Mouse (Mus musculus) testis, adult 2 months (tissue): ENCODE results near the gene Gm20458.

Source experiments
- CTCF ChIP-seq: fragments of 200-500 bp; IDR thresholded peaks from 2 replicates; pipeline ENCODE4 v1.5.1; 2012; ENCODE audit warnings: low read depth, mild to moderate bottlenecking, inconsistent platforms, low read length, moderate library complexity; ENCODE audit not compliant: control insufficient read depth, insufficient read depth, insufficient replicate concordance
- POLR2A ChIP-seq: fragments of 200-500 bp; IDR thresholded peaks from 2 replicates; pipeline ENCODE4 v1.6.1; 2012; ENCODE audit warnings: low read depth, mild to moderate bottlenecking, inconsistent platforms, low read length, moderate library complexity; ENCODE audit not compliant: control insufficient read depth

DNA sequence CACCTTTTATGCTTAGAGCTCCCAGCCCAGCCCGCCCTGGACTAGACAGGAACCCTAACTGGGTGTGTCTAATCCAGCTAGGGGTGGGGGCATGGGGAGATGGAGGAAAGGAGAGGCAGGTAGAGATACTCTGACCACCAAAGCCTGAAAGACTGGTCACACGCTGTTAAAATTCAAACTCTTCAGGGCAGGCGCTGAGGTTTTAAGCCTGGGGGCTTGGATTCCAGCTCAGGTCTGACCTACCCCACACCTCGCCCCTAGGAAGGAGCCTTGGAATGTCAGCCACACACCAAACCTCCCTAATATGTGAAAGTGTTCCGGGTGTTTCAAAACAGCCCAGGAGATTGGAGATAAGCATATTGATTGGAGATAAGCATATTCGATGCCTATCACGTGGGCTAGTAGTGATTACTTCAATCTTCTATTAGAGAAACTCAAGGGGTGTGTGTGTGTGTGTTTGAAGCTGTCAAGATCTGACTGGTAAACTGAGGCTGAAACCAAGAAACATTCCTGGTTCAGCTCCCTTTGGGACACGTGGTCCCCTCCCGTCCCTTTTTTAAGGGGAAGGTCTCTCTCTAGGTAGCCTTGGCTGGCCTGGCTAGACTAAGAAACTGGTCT, 27.4 kb upstream of the Gm20458 start:
- TF ChIP-seq POLR2A (no peak), CTCF (no peak)
